Mouse (Mus musculus) kidney, postnatal 0 days (tissue): Measurements from ENCODE around the gene Bbs2. TPM values are rescaled to one million over a fixed set of nuclear protein-coding genes. Genes with fewer than 3 reads are reported as not detected.

Experiments used
- ATAC-seq: fragments of 200-750 bp; cut with Nextera tagmentation; replicated peaks from 2 replicates; pipeline ENCODE4 v1.8.0; 2017; ENCODE audit warnings: low read depth, moderate number of reproducible peaks, moderate TSS enrichment, moderate library complexity; ENCODE audit not compliant: low FRiP score
- DNase-seq: peaks from one replicate; pipeline ENCODE4 v3.0.0-alpha.2; 2016; ENCODE audit warnings: low spot score
- H3K27ac ChIP-seq: fragments of 300-500 bp; sonication (generic); 2 replicates; pipeline ENCODE4 v1.5.1; 2014; ENCODE audit warnings: mild to moderate bottlenecking
- H3K27me3 ChIP-seq: fragments of 300-500 bp; sonication (generic); 2 replicates; pipeline ENCODE4 v1.6.1; 2014; ENCODE audit warnings: low read length, mixed read lengths; ENCODE audit not compliant: insufficient read depth
- H3K36me3 ChIP-seq: fragments of 300-500 bp; sonication (generic); 2 replicates; pipeline ENCODE4 v1.6.1; 2014; ENCODE audit warnings: low read length, mixed read lengths; ENCODE audit not compliant: insufficient read depth
- H3K4me1 ChIP-seq: fragments of 300-500 bp; sonication (generic); replicated peaks from 2 replicates; pipeline ENCODE4 v1.6.1; 2014; ENCODE audit warnings: antibody characterized with exemption, low read length, mixed read lengths; ENCODE audit not compliant: insufficient read depth
- H3K4me2 ChIP-seq: fragments of 300-500 bp; sonication (generic); 2 replicates; pipeline ENCODE4 v1.6.1; 2014; ENCODE audit warnings: mild to moderate bottlenecking, low read length, moderate library complexity, mixed read lengths
- H3K4me3 ChIP-seq: fragments of 300-500 bp; sonication (generic); replicated peaks from 2 replicates; pipeline ENCODE4 v1.5.1; 2014; ENCODE audit warnings: low read depth, low read length
- H3K9ac ChIP-seq: fragments of 300-500 bp; sonication (generic); 2 replicates; pipeline ENCODE4 v1.6.1; 2014; ENCODE audit warnings: low read depth, low read length
- H3K9me3 ChIP-seq: fragments of 300-500 bp; sonication (generic); replicated peaks from 2 replicates; pipeline ENCODE4 v1.6.1; 2016; ENCODE audit warnings: low read length, inconsistent platforms, mixed read lengths
- CTCF ChIP-seq: IDR thresholded peaks from 2 replicates; pipeline ENCODE4 v1.5.1; 2016; ENCODE audit warnings: antibody characterized with exemption, low read depth, mild to moderate bottlenecking, moderate library complexity
- WGBS: fragments of 180-500 bp; shearing (Covaris S2); extraction: QIAGEN DNeasy Blood & Tissue Kit; methylation state at CpG from one replicate; pipeline ENCODE4 v1.1.7; 2014; 5-methylcytosine and 5-hydroxymethylcytosine counted together
- polyA plus RNA-seq: library from polyadenylated mRNA; unstranded; fragments of >200 nt; fragmentation: Nextera tagmentation; extraction: Ambion mirVana; gene quantifications from 2 replicates; pipeline ENCODE4 v1.2.1, GENCODE M21; 2015

Bbs2 gene
- polyA plus RNA-seq, 1 experiment from 2014 or later, result 14.2 TPM

DNA sequence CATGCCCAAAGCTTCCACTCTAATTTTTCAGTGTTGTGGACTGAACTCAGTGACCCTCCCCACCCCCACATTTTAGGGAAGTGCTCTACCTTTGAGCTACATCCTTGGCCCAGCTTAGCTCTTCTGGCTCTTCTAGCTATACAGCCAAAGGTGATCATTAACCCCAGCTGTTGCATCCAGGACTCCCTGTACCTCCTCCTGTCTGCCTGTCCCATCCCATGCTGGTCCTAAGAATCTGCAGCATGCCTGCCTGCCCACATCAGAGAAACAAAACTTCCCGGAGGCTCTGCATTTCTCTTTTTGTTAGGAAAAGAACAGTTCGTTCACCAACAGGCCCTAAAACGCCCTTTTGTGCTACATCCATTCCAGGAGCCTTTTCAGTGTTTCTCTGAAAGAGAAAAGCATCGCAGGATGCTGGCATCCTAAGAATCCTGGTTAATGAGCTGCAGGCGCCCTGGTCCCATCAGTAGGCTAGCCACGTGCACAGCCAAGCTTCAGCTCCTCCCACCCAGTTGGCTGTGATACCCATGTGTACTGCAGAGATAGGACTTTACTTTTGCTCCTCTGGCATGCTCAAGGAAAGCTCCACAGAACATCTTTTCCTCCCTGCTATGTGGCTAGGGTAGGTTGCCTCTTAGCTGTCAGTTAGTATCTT is 20.2 kb upstream of the Bbs2 start:
- 13% methylated on average over 6 of the region's 6 CpGs for WGBS
- no peak for TF ChIP-seq CTCF
- ATAC-seq (no peak), DNase-seq (no peak)
- no peaks in the 10 kb centered on the region for H3K27me3 ChIP-seq
- no peak overlapping the region for H3K27ac ChIP-seq
- H3K9me3 ChIP-seq, result no peaks in the 10 kb centered on the region
- H3K4me2 ChIP-seq, result no peak overlapping the region
- no peak overlapping the region for H3K4me3 ChIP-seq
- H3K36me3 ChIP-seq, result no peaks in the 10 kb centered on the region
- no peaks in the 10 kb centered on the region for H3K4me1 ChIP-seq
- H3K9ac ChIP-seq, result no peak overlapping the region

DNA sequence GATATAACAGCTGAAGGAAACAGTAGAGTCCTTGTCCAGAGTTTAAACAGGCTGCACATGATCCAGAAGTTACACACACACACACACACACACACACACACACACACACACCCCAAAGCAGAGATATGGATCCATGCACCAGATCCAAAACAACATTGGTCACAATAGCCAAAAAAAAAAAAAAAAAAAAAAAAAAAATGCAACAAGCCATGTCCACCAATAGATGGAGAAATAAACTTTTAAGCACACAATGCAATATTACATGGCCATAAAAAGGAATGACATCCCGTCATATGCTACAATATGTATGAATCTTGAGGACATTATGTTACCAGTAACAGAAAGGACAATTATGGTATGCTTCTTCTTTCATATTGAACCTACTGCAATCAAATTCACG is 15.2 kb upstream of the Bbs2 start:
- 91% methylated on average over 2 of the region's 2 CpGs for WGBS
- H3K9me3 ChIP-seq, result no peaks in the 10 kb centered on the region
- no peaks in the 10 kb centered on the region for H3K36me3 ChIP-seq
- H3K4me2 ChIP-seq, result no peak overlapping the region
- no peaks in the 10 kb centered on the region for H3K4me1 ChIP-seq
- TF ChIP-seq CTCF, result no peak
- H3K27me3 ChIP-seq, result no peaks in the 10 kb centered on the region
- no peak overlapping the region for H3K9ac ChIP-seq
- no peak overlapping the region for H3K27ac ChIP-seq
- DNase-seq (no peak), ATAC-seq (no peak)
- no peak overlapping the region for H3K4me3 ChIP-seq

DNA sequence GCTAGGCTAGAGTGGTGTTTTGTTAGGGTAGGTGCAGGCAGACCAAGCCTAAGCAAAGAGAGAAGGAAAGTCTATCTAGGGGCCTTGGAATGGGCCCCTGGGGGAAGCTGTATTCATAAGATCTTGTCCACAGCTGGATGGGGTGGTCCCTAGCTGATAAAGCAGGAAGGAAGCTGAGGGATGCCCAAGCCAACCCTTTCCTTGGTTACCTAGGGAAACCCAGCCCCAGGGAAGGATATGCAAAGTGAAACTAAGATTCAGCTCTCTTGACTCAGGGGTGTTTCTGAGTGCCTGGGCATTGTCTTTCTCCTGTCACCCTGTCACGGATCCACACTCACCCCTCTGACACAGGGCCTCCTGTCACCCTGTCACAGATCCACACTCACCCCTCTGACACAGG is 14.7 kb upstream of the Bbs2 start:
- TF ChIP-seq CTCF, result no peak
- Histone ChIP-seq H3K4me3 (no peak overlapping the region), H3K9ac (no peak overlapping the region), H3K4me1 (no peaks in the 10 kb centered on the region), H3K4me2 (no peak overlapping the region), H3K27me3 (no peaks in the 10 kb centered on the region), H3K9me3 (no peaks in the 10 kb centered on the region), H3K36me3 (no peaks in the 10 kb centered on the region), H3K27ac (no peak overlapping the region)
- WGBS, result 73% methylated on average over 1 of the region's 1 CpGs
- no peak for DNase-seq
- ATAC-seq, result no peak

DNA sequence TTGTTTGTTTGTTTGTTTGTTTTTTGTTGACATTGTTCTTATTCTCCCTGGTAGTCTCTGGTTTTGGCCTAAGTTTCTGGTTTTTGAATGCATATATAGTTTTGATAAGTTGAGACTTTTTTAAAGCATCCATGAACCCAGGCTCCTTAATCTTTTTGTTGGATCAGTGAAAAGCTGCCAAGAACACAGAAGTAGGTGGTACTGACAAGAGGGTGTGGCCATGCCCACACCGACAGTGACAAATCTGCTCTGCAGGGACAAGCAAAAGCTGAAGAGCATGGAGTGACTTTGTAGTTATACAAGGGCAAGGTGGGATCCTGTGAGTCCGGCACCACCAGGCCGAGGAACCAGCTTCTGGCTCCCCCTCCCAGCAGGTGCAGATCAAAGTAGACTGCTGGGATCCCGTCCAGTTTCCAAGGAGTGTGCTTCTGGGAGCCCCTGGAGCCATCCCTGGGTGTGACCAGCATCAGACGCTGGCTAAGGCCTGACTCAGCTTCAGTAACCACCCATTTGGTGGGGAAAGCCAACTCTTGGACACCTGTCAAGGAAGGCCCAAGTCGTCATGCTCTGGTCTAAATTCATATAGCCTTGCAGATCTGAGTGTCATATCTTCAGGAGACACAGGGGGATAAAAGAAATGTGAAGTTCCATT is 11.9 kb upstream of the Bbs2 start:
- 64% methylated on average over 6 of the region's 6 CpGs for WGBS
- no peak overlapping the region for H3K27ac ChIP-seq

DNA sequence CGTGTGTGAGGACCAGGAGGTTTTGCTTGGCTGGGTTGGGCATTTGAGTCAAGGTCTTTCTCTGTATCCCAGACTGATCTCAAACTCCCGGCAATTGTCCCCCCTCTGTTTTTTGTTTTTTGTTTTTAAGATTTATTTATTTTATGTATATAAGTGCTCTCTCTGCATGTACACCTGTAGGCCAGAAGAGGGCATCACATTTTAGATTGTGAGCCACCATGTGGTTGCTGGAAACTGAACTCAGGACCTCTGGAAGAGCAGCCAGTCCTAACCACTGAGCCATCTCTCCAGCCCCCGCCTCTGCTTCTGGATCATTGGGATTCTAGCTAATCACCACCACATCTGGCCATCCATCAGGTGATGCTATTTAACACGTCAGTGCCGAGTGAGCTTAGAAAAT is 11.1 kb upstream of the Bbs2 start:
- DNase-seq (no peak), ATAC-seq (no peak)
- no peaks in the 10 kb centered on the region for H3K4me1 ChIP-seq
- no peaks in the 10 kb centered on the region for H3K36me3 ChIP-seq
- H3K27ac ChIP-seq, result no peak overlapping the region
- no peak overlapping the region for H3K4me3 ChIP-seq
- H3K9ac ChIP-seq, result no peak overlapping the region
- no peaks in the 10 kb centered on the region for H3K27me3 ChIP-seq
- 78% methylated on average over 5 of the region's 5 CpGs for WGBS
- no peaks in the 10 kb centered on the region for H3K9me3 ChIP-seq
- no peak overlapping the region for H3K4me2 ChIP-seq
- TF ChIP-seq CTCF, result peak; percentile 34; the same call in 1 of the 2 replicates

More for the DNA sequence above, 11.9 kb upstream of the Bbs2 start:
- Histone ChIP-seq H3K9me3 (no peaks in the 10 kb centered on the region), H3K36me3 (no peaks in the 10 kb centered on the region), H3K4me2 (no peak overlapping the region), H3K4me1 (no peaks in the 10 kb centered on the region), H3K27me3 (no peaks in the 10 kb centered on the region), H3K4me3 (no peak overlapping the region), H3K9ac (no peak overlapping the region)
- ATAC-seq (no peak), DNase-seq (no peak)
- TF ChIP-seq CTCF, result no peak

DNA sequence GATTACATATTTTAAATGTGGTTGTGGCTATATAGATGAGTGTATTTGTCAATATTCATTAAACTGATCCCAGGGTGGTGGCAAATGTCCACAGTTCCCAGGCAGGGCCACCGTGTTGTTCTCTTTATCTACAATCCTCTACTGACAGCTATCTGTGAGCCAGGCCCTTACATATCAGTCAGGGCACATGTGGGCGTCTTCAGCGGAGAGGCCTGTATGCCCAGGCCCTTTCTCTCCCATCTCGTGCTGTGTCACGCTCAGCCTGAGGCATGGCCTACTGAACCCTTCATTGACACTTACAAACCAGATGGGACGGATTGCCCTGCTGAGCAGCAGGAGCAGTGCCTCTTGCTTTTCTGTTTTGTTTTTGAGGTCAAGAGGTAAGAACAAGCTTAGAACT is 10.7 kb upstream of the Bbs2 start:
- H3K36me3 ChIP-seq, result no peaks in the 10 kb centered on the region
- H3K4me2 ChIP-seq, result no peak overlapping the region
- H3K4me1 ChIP-seq, result no peaks in the 10 kb centered on the region
- H3K4me3 ChIP-seq, result no peak overlapping the region
- H3K27ac ChIP-seq, result no peak overlapping the region
- no peaks in the 10 kb centered on the region for H3K9me3 ChIP-seq
- ATAC-seq, result no peak
- 81% methylated on average over 6 of the region's 6 CpGs for WGBS
- no peak for DNase-seq
- TF ChIP-seq CTCF, result no peak
- no peak overlapping the region for H3K9ac ChIP-seq
- H3K27me3 ChIP-seq, result no peaks in the 10 kb centered on the region
